Mouse (Mus musculus) ES-E14 (cell line): ENCODE measurements around the gene Zfp704. TPM values are rescaled to one million over a fixed set of nuclear protein-coding genes. Genes with fewer than 3 reads are reported as not detected.

Experiments used
- DNase-seq: peaks from one replicate; pipeline ENCODE4 v3.0.0-alpha.2; 2013; ENCODE audit warnings: low read depth, low spot score
- H3K27ac ChIP-seq: 2 replicates; pipeline ENCODE4 v1.5.1; 2012; ENCODE audit warnings: low read depth, mild to moderate bottlenecking, low read length, moderate library complexity, mixed read lengths; ENCODE audit not compliant: poor library complexity, insufficient read depth, severe bottlenecking
- H3K36me3 ChIP-seq: 2 replicates; pipeline ENCODE4 v1.6.1; 2012; ENCODE audit warnings: mild to moderate bottlenecking, low read length, moderate library complexity, mixed read lengths; ENCODE audit not compliant: control insufficient read depth, poor library complexity, insufficient read depth, severe bottlenecking
- H3K4me1 ChIP-seq, 2 experiments: fragments of 150-350 bp in 1 of 2; sonication (generic) in 1 of 2; 2 replicates each; pipeline ENCODE4 v1.6.1; 2012; ENCODE audit warnings: low read length in 2 of 2, mild to moderate bottlenecking in 1 of 2, mixed read lengths in 1 of 2; ENCODE audit not compliant: control insufficient read depth in 2 of 2, insufficient read depth in 2 of 2, poor library complexity in 1 of 2
- H3K4me3 ChIP-seq, 2 experiments: fragments of 150-350 bp in 1 of 2; sonication (generic) in 1 of 2; 2 replicates each; pipeline ENCODE4 v1.5.1; 2012; ENCODE audit warnings: low read length in 2 of 2, low read depth in 1 of 2, mild to moderate bottlenecking in 1 of 2, mixed read lengths in 1 of 2; ENCODE audit not compliant: insufficient read depth in 1 of 2, poor library complexity in 1 of 2, severe bottlenecking in 1 of 2
- H3K9ac ChIP-seq: 2 replicates; pipeline ENCODE4 v1.6.1; 2012; ENCODE audit warnings: low read depth, mild to moderate bottlenecking, low read length, mixed read lengths; ENCODE audit not compliant: poor library complexity, insufficient read depth, severe bottlenecking
- H3K9me3 ChIP-seq: fragments of 150-350 bp; sonication (generic); 2 replicates; pipeline ENCODE4 v1.6.1; 2012; ENCODE audit warnings: low read depth, mild to moderate bottlenecking, low read length; ENCODE audit not compliant: control insufficient read depth, insufficient read depth
- CHD2 ChIP-seq: IDR thresholded peaks from 2 replicates; pipeline ENCODE4 v1.6.1; 2014; ENCODE audit warnings: mild to moderate bottlenecking, low read depth, low read length, inconsistent platforms
- HCFC1 ChIP-seq: IDR thresholded peaks from 2 replicates; pipeline ENCODE4 v1.6.1; 2012; ENCODE audit warnings: low read length, inconsistent platforms, borderline replicate concordance; ENCODE audit not compliant: insufficient read depth
- MAFK ChIP-seq: IDR thresholded peaks from 2 replicates; pipeline ENCODE4 v1.6.1; 2014; ENCODE audit warnings: mild to moderate bottlenecking, low read depth, low read length, inconsistent platforms; ENCODE audit not compliant: insufficient read depth
- ZC3H11A ChIP-seq: IDR thresholded peaks from 2 replicates; pipeline ENCODE4 v1.6.1; 2012; ENCODE audit warnings: low read depth, mild to moderate bottlenecking, inconsistent platforms, low read length, borderline replicate concordance
- ZNF384 ChIP-seq: IDR thresholded peaks from 2 replicates; pipeline ENCODE4 v1.6.1; 2012; ENCODE audit warnings: low read depth, low read length, inconsistent platforms
- in situ Hi-C, 2 experiments: fragments of 600-800 bp; cut with MboI; formaldehyde crosslinking; loops; one replicate each; pipeline ENCODE4 v1.15.1; 2025; ENCODE audit warnings: low sequenced_read_pairs in 2 of 2, inconsistent platforms in 1 of 2; ENCODE audit not compliant: unreplicated experiment in 2 of 2
- total RNA-seq: library from RNA; depleted of rRNA; stranded (reverse); fragments of 300-350 nt; gene quantifications from 2 replicates; pipeline ENCODE4 v1.2.3, GENCODE M21; 2012

Gene Zfp704
- total RNA-seq, 1 experiment = 11.4 TPM

DNA sequence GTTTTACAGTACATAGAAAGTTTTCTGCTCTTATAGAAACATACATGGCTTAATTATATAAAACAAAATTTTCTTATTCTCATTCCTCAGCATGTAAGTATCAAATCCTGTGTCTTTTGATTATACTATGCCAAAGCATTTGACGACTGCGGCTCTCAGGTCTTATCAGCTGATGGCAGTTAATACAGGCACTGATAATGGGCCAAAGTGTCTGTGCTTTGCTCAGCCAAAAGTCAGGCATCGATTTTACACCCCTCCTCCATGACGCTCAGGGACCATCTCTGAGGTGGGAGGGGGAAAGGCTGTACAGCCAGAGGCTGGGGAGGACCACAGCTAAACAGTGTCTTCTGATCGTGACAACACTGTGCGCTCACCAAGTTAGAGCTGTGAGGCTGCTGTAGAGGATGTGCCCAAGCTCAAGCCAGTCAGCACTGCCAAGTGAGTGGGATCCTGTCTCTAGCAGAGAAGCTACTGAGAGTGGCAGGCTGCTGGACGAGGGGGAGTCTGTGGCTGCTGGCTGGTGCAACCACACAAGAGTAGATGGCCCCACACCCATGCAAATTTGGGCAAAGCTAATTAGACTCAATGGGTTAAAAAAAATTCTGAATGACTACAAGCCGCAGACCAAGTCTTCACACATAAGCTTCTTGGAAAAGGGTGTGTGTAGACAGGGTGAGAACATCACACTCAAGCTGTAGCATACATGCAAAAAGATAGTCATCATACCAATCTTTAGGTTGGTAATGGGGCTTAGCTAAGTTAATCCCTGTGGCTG is 155.1 kb downstream of the Zfp704 start:
- in situ Hi-C loops = no loop called here

DNA sequence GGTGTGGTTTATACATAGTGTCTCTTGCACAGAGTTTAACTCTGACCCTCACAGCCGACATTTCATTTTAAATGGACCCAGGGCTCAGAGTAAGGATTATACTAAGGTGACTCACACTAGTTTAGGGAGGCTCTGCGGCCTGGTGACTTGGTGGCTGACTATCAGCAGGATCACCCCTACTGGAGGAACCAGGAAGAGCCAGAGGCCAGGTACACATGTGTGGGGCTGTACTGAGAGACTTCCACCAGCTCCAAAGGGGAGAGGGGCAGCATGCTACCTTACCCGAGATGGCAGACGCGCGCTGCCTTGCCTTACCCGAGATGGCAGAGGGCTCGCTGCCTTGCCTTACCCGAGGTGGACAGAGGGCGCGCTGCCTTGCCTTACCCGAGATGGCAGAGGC is 159.4 kb downstream of the Zfp704 start:
- in situ Hi-C loops = no loop called here

More for the DNA sequence above, 155.1 kb downstream of the Zfp704 start:
- peaks cover 5% of the 10 kb centered on the region; the same call in 1 of the 2 replicates for H3K36me3 ChIP-seq
- H3K27ac ChIP-seq = no peak overlapping the region
- no peak for DNase-seq
- H3K9ac ChIP-seq = no peak overlapping the region
- no peak overlapping the region for H3K4me3 ChIP-seq
- no peaks in the 10 kb centered on the region for H3K9me3 ChIP-seq
- TF ChIP-seq MAFK (no peak), HCFC1 (no peak), ZC3H11A (no peak), CHD2 (no peak)
- H3K4me1 ChIP-seq = 0 out of 4 replicates have a peak, but pooled peaks cover 0 to 1% of the 10 kb centered on the region in 2 experiments

DNA sequence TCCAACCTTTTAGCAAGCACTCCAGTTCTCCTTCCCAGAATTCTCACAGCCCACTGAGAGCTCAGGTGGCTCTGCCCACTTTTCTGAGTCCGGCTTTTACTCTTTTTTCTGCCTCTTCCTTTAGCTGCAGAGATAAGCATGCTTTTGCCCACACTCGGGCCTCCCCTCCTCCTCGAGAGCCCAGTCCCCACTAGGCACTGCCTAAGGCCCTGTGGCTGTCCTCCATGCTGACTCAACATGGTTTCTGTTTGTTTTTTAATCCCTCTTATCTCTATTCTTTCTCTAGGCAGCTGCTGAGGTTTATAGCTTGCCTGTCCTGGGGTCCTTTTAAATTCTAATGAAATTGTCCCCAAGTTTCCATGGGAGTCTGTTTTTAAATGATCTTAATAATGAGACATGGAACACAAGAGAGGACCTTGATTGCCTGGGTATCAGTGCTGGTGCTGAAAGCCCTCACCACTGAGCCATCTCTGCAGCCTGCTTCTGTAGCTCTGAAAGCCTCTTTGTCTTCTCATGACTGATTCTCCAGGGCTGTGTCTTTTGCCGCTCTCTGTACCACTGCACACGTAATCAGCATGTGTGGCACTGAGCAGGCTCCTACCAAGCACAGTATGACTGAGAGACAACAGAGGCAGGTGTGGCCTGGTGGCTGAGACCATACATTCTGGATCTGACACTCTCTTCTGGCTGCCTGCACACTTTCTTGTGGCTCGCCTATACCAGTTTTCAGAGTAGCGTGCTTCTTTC is 160.5 kb downstream of the Zfp704 start:
- no peak overlapping the region for H3K27ac ChIP-seq
- H3K9ac ChIP-seq = no peak overlapping the region
- no peak for DNase-seq
- no peaks in the 10 kb centered on the region for H3K9me3 ChIP-seq
- TF ChIP-seq ZNF384 (no peak), CHD2 (no peak), ZC3H11A (no peak), MAFK (no peak), HCFC1 (no peak)
- no peaks in the 10 kb centered on the region; a peak in 1 of 4 replicates for H3K4me1 ChIP-seq
- in situ Hi-C loops = no loop called here
- H3K4me3 ChIP-seq = no peak overlapping the region
- H3K36me3 ChIP-seq = peaks cover 13% of the 10 kb centered on the region; the same call in 1 of the 2 replicates

More for the DNA sequence above, 159.4 kb downstream of the Zfp704 start:
- no peaks in the 10 kb centered on the region for H3K9me3 ChIP-seq
- H3K4me1 ChIP-seq = no peaks in the 10 kb centered on the region; a peak in 1 of 4 replicates
- no peak overlapping the region for H3K9ac ChIP-seq
- no peak for DNase-seq
- no peak overlapping the region for H3K4me3 ChIP-seq
- H3K27ac ChIP-seq = no peak overlapping the region
- peaks cover 16% of the 10 kb centered on the region; the same call in 1 of the 2 replicates for H3K36me3 ChIP-seq
- TF ChIP-seq CHD2 (no peak), ZC3H11A (no peak), ZNF384 (no peak), MAFK (no peak), HCFC1 (no peak)

DNA sequence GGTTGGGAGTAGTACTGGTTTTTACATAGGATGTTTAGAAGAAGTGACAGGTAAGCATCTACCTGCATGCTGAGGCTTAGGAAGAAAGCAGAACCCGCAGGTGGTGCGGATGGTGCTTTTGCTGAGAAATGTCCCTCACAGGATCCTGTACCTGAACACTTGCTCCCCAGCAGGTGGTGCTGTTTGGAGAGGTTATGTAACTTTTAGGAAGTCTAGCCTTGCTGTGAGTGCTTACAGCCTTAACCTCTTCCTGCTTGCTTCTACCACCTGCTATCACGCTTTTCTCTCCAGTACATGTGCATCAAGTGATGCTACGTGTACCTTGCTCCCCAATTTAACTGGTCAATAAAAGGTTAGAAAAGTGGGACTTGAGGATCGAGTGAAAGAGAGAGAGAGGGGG is 161.3 kb downstream of the Zfp704 start:
- TF ChIP-seq MAFK (no peak), ZNF384 (no peak)
- in situ Hi-C loops = no loop called here
- DNase-seq = no peak
- Histone ChIP-seq H3K9me3 (no peaks in the 10 kb centered on the region), H3K36me3 (peaks cover 17% of the 10 kb centered on the region), H3K4me1 (no peaks in the 10 kb centered on the region; a peak in 1 of 4 replicates), H3K27ac (no peak overlapping the region), H3K4me3 (no peak overlapping the region), H3K9ac (no peak overlapping the region)
